In the genomic region with DNA sequence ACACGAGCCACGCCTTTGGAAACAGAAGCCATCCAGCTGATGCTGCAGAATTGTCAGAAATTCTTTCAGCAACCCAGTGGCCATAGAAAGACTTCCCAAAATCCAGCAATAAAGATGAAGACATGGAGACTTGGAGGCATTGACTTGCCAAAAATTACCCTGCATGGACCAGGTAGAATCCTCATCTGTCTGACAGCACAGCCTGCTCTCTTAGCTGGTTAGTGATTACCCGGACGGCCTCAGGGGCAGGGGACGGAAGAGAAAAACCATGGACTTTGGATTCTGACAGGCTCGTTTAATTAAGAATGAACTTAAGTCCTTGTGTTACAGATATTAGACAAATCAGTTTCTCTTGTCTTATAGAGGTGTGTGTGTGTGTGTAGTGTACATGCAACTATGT, we compare ENCODE assay signal across 19 mouse cellular contexts. TPM values are rescaled to one million over a fixed set of nuclear protein-coding genes. Genes with fewer than 3 reads are reported as not detected.
A peak's percentile ranks its signal among the peaks of the same experiment; 100 is the strongest.
DNase-seq lines count a peak whose midpoint lies in the region; ATAC-seq lines count a peak whose summit lies in the region.
"Had no signal": no experiment of that assay in that cellular context is flagged by ENCODE, and none has a peak within 500 bp of the region (broad histone marks: within the 10 kb centered on the region; RNA-seq: fewer than 3 reads in every experiment).

No protein-coding gene starts in this region.

- WGBS in kidney, embryonic 14.5 days, result 68% methylated on average over 6 of the region's 6 CpGs
- 65% methylated on average over 6 of the region's 6 CpGs for WGBS in liver, embryonic 12.5 days (ENCODE audit: insufficient replicate concordance)
- WGBS in hindbrain, embryonic 11.5 days, result 75% methylated on average over 6 of the region's 6 CpGs

- H3K4me3 ChIP-seq in kidney, embryonic 14.5 days (ENCODE audit: low read length), result no peak overlapping the region
- H3K4me3 ChIP-seq in liver, embryonic 12.5 days, result no peak overlapping the region
- H3K4me3 ChIP-seq in hindbrain, embryonic 11.5 days (ENCODE audit: low read depth, low read length), result no peak overlapping the region
- H3K4me3 ChIP-seq: embryonic facial prominence, embryonic 13.5 days; forebrain, embryonic 10.5 days; left cerebral cortex, adult 2 months had no signal

- H3K27me3 ChIP-seq in kidney, embryonic 14.5 days (ENCODE audit: control insufficient read depth, insufficient read depth, low read length), result no peaks in the 10 kb centered on the region
- no peaks in the 10 kb centered on the region for H3K27me3 ChIP-seq in liver, embryonic 12.5 days (replicated peaks)
- H3K27me3 ChIP-seq in hindbrain, embryonic 11.5 days (ENCODE audit: control insufficient read depth, insufficient read depth, low read length), result no peaks in the 10 kb centered on the region
- H3K27me3 ChIP-seq: embryonic facial prominence, embryonic 13.5 days had no signal

- H3K9me3 ChIP-seq in kidney, embryonic 14.5 days (ENCODE audit: control insufficient read depth, low read length), result no peaks in the 10 kb centered on the region
- H3K9me3 ChIP-seq in liver, embryonic 12.5 days (replicated peaks), result no peaks in the 10 kb centered on the region
- no peaks in the 10 kb centered on the region for H3K9me3 ChIP-seq in hindbrain, embryonic 11.5 days (ENCODE audit: control insufficient read depth, low read length)
- H3K9me3 ChIP-seq: embryonic facial prominence, embryonic 13.5 days; forebrain, embryonic 10.5 days had no signal

- ATAC-seq in kidney, embryonic 14.5 days (ENCODE audit: low FRiP score, low TSS enrichment), result no peak
- no peak for ATAC-seq in liver, embryonic 12.5 days
- no peak for ATAC-seq in hindbrain, embryonic 11.5 days (ENCODE audit: low FRiP score)
- no peak for ATAC-seq in inflammation-experienced regulatory T-cells, adult 6 months

- no peaks in the 10 kb centered on the region for H3K36me3 ChIP-seq in kidney, embryonic 14.5 days (ENCODE audit: control insufficient read depth, insufficient read depth, low read length)
- H3K36me3 ChIP-seq in liver, embryonic 12.5 days, result no peaks in the 10 kb centered on the region; the same call in 1 of the 2 replicates
- no peaks in the 10 kb centered on the region for H3K36me3 ChIP-seq in hindbrain, embryonic 11.5 days (ENCODE audit: control insufficient read depth, insufficient read depth, low read length)
- H3K36me3 ChIP-seq: embryonic facial prominence, embryonic 13.5 days; forebrain, embryonic 10.5 days had no signal

- no peak overlapping the region for H3K9ac ChIP-seq in kidney, embryonic 14.5 days (ENCODE audit: low read depth, low read length)
- H3K9ac ChIP-seq in liver, embryonic 12.5 days, result no peak overlapping the region
- no peak overlapping the region for H3K9ac ChIP-seq in hindbrain, embryonic 11.5 days (ENCODE audit: low read depth, low read length)
- H3K9ac ChIP-seq: embryonic facial prominence, embryonic 13.5 days had no signal

- DNase-seq in kidney, adult 11 months, result peak; percentile 79
- peak; percentile 75 to 82 for DNase-seq in kidney, adult 8-10 months
- peak; percentile 79 for DNase-seq in yolk sac, embryonic 10.5 days (ENCODE audit: low spot score)
- no peak for DNase-seq in hindbrain, embryonic 11.5 days (ENCODE audit: low spot score)
- no peak for DNase-seq in thymus, postnatal 36 days
- DNase-seq: adrenal gland, postnatal 14 days; cerebellum, postnatal 36 days; heart, adult 11 months; heart, postnatal 14 days; lung, postnatal 4 days; midbrain, embryonic 14.5 days; right cerebral cortex, postnatal 4 days; thymus, postnatal 4 days had no signal

- no peak overlapping the region for H3K4me2 ChIP-seq in kidney, embryonic 14.5 days (replicated peaks; ENCODE audit: low read depth, low read length)
- peak overlapping the region; percentile 100 for H3K4me2 ChIP-seq in liver, embryonic 12.5 days
- H3K4me2 ChIP-seq in hindbrain, embryonic 11.5 days (replicated peaks; ENCODE audit: low read depth, low read length), result no peak overlapping the region
- H3K4me2 ChIP-seq: embryonic facial prominence, embryonic 13.5 days had no signal

- H3K4me1 ChIP-seq in kidney, embryonic 14.5 days (ENCODE audit: control insufficient read depth, insufficient read depth, low read length), result peaks cover 16% of the 10 kb centered on the region
- H3K4me1 ChIP-seq in liver, embryonic 12.5 days, result peaks cover 50% of the 10 kb centered on the region
- no peaks in the 10 kb centered on the region for H3K4me1 ChIP-seq in hindbrain, embryonic 11.5 days (replicated peaks; ENCODE audit: control insufficient read depth, insufficient read depth, low read length)

- H3K27ac ChIP-seq in kidney, embryonic 14.5 days (ENCODE audit: low read depth, low read length), result no peak overlapping the region
- peak overlapping the region; percentile 98; the same call in 1 of the 2 replicates for H3K27ac ChIP-seq in liver, embryonic 12.5 days
- no peak overlapping the region for H3K27ac ChIP-seq in hindbrain, embryonic 11.5 days (ENCODE audit: low read depth, low read length)
- H3K27ac ChIP-seq: embryonic facial prominence, embryonic 13.5 days; forebrain, embryonic 10.5 days; left cerebral cortex, adult 2 months had no signal

RNA-seq across cellular contexts. Expression of a gene that starts 2.1 kb away (rescaled TPM):
- polyA plus RNA-seq in kidney, embryonic 14.5 days (2014; fragmentation: Nextera tagmentation; extraction: Ambion mirVana), result 42.1 and 108 TPM in 2 replicates
- polyA plus RNA-seq in liver, embryonic 12.5 days (2016; fragmentation: Nextera tagmentation; extraction: Ambion mirVana), result 78.7 and 78.8 TPM in 2 replicates
- polyA plus RNA-seq in hindbrain, embryonic 11.5 days (2014; fragmentation: Nextera tagmentation; extraction: Ambion mirVana), result 192 and 230 TPM in 2 replicates
- polyA plus RNA-seq in inflammation-experienced regulatory T-cells, adult 6 months (2017; shearing (Covaris generic)), result 10 to 100 TPM; 46.6 to 88.2 (median 57.2) TPM

Comparison
In these comparisons a context has a peak if more than half of its experiments do, and no peak if none do; other contexts are left out.
1. DNase-seq: peak in kidney, adult 11 months (single experiment), kidney, adult 8-10 months (2 of 2) and yolk sac, embryonic 10.5 days (single experiment); none in hindbrain, embryonic 11.5 days (single experiment) and thymus, postnatal 36 days (0 of 2).